Mouse (Mus musculus) midbrain, postnatal 0 days (tissue): ENCODE results near the gene Stx6. TPM values are rescaled to one million over a fixed set of nuclear protein-coding genes. Genes with fewer than 3 reads are reported as not detected.

Experiments used
- ATAC-seq: fragments of 200-750 bp; cut with Nextera tagmentation; 2 replicates; pipeline ENCODE4 v1.8.0; 2017; ENCODE audit warnings: moderate number of reproducible peaks, mild to moderate bottlenecking, moderate TSS enrichment, moderate library complexity; ENCODE audit not compliant: low FRiP score
- DNase-seq: peaks from one replicate; pipeline ENCODE4 v3.0.0-alpha.2; 2015; ENCODE audit warnings: low spot score
- H3K27ac ChIP-seq: fragments of 300-500 bp; sonication (generic); 2 replicates; pipeline ENCODE4 v1.5.1; 2014; ENCODE audit warnings: low read depth, mild to moderate bottlenecking, low read length, mixed read lengths
- H3K27me3 ChIP-seq: fragments of 300-500 bp; sonication (generic); 2 replicates; pipeline ENCODE4 v1.6.1; 2014; ENCODE audit warnings: low read length, control low read depth, mixed read lengths; ENCODE audit not compliant: insufficient read depth
- H3K36me3 ChIP-seq: fragments of 300-500 bp; sonication (generic); 2 replicates; pipeline ENCODE4 v1.6.1; 2014; ENCODE audit warnings: low read length, control low read depth, mixed read lengths; ENCODE audit not compliant: insufficient read depth
- H3K4me1 ChIP-seq: fragments of 300-500 bp; sonication (generic); 2 replicates; pipeline ENCODE4 v1.6.1; 2014; ENCODE audit warnings: mild to moderate bottlenecking, control low read depth, antibody characterized with exemption, low read length, mixed read lengths; ENCODE audit not compliant: insufficient read depth
- H3K4me2 ChIP-seq: fragments of 300-500 bp; sonication (generic); 2 replicates; pipeline ENCODE4 v1.6.1; 2014; ENCODE audit warnings: low read depth, mild to moderate bottlenecking, low read length, mixed read lengths; ENCODE audit not compliant: poor library complexity, severe bottlenecking
- H3K4me3 ChIP-seq: fragments of 300-500 bp; sonication (generic); 2 replicates; pipeline ENCODE4 v1.5.1; 2014; ENCODE audit warnings: low read depth, mild to moderate bottlenecking, low read length, moderate library complexity
- H3K9ac ChIP-seq: fragments of 300-500 bp; sonication (generic); replicated peaks from 2 replicates; pipeline ENCODE4 v1.6.1; 2014; ENCODE audit warnings: mild to moderate bottlenecking, low read length, moderate library complexity, mixed read lengths; ENCODE audit not compliant: poor library complexity, severe bottlenecking
- H3K9me3 ChIP-seq: fragments of 300-500 bp; sonication (generic); 2 replicates; pipeline ENCODE4 v1.6.1; 2016; ENCODE audit warnings: low read length, control low read depth
- CTCF ChIP-seq: IDR thresholded peaks from 2 replicates; pipeline ENCODE4 v1.5.1; 2016; ENCODE audit warnings: antibody characterized with exemption, mild to moderate bottlenecking
- WGBS: fragments of 180-500 bp; shearing (Covaris S2); extraction: QIAGEN DNeasy Blood & Tissue Kit; methylation state at CpG from one replicate; pipeline ENCODE4 v1.1.7; 2014; 5-methylcytosine and 5-hydroxymethylcytosine counted together
- polyA plus RNA-seq: library from polyadenylated mRNA; unstranded; fragments of >200 nt; fragmentation: Nextera tagmentation; extraction: Ambion mirVana; gene quantifications from 2 replicates; pipeline ENCODE4 v1.2.1, GENCODE M21; 2015
- total RNA-seq: library from RNA; depleted of rRNA; stranded (reverse); fragments of >200 nt; gene quantifications from 2 replicates; pipeline ENCODE4 v1.2.3, GENCODE M21; 2014

Stx6 gene
- total and polyA plus RNA-seq, 2 experiments from 2014 or later = 81.8 to 86.8 TPM

- peak; percentile 67 for ATAC-seq
- Histone ChIP-seq H3K4me1 (peaks cover 17% of the 10 kb centered on the region), H3K4me3 (no peak overlapping the region), H3K27ac (peak overlapping the region; percentile 47), H3K9ac (no peak overlapping the region), H3K27me3 (no peaks in the 10 kb centered on the region), H3K4me2 (no peak overlapping the region), H3K9me3 (no peaks in the 10 kb centered on the region), H3K36me3 (peaks cover 3% of the 10 kb centered on the region; the same call in 1 of the 2 replicates)
- no peak for TF ChIP-seq CTCF
- WGBS = 16% methylated on average over 6 of the region's 6 CpGs
- DNase-seq = peak; percentile 76
Observed at GRCm38 (mm10) chr1:155212493-155212892, 54.0 kb downstream of the Stx6 start.

DNA sequence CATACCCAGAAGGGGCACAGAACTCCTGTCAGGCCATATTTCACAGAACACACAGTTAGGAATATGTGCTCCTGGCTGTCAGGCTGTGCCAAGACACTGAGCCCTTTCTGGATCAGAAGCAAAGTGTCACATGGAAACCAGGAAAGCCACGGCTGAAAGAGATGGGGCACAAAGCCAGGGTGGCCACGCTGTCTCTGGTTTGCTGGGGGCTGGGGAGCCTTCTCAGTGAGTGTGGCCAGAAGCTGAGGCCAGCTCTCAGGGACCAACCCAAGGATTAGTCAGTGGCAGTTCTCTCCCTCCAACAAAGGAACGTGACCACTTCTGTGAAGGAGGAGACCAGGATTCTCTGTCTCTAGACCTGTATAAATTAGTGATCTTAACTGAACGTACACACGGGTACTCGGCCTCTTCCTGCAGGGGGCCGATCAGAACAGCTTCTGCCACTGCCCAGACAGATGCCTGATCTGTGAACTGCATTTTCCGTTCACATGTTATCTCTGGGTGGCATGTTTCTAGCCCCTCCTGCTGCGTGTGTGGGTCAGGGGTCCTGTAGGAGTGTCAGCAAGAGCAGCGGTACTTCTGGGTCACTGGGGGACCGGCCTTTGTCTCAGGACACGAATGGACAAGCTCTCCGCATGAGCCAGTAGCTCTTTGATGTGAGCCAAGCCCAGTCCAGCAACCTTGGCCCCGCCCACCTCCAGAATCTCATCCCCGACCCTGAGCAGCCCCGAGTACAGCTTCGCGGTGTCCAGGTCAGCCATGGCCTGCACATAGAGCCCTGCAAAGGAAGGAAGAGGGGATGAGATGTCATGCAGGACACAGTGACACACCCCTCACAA lies 54.6 kb downstream of the Stx6 start:
- Histone ChIP-seq H3K4me3 (no peak overlapping the region), H3K4me1 (peaks cover 17% of the 10 kb centered on the region), H3K9ac (no peak overlapping the region; the same call in 1 of the 2 replicates), H3K9me3 (no peaks in the 10 kb centered on the region), H3K36me3 (no peaks in the 10 kb centered on the region), H3K27ac (0 out of 2 replicates have a peak overlapping the region, but pooled peaks have one; percentile 47), H3K27me3 (no peaks in the 10 kb centered on the region), H3K4me2 (peak overlapping the region; percentile 3; the same call in 1 of the 2 replicates)
- WGBS = 8% methylated on average over 18 of the region's 18 CpGs
- peak; percentile 44 for ATAC-seq
- DNase-seq = peak; percentile 82
- peak; percentile 25; the same call in 1 of the 2 replicates for TF ChIP-seq CTCF

- no peaks in the 10 kb centered on the region for H3K27me3 ChIP-seq
- DNase-seq = no peak
- peaks cover 17% of the 10 kb centered on the region for H3K4me1 ChIP-seq
- no peaks in the 10 kb centered on the region for H3K36me3 ChIP-seq
- no peak overlapping the region for H3K9ac ChIP-seq
- 71% methylated on average over 7 of the region's 7 CpGs for WGBS
- H3K27ac ChIP-seq = no peak overlapping the region
- no peak overlapping the region for H3K4me2 ChIP-seq
- no peak overlapping the region for H3K4me3 ChIP-seq
- H3K9me3 ChIP-seq = no peaks in the 10 kb centered on the region
- no peak for ATAC-seq
- TF ChIP-seq CTCF = no peak
Observed at GRCm38 (mm10) chr1:155213912-155214311, 55.4 kb downstream of the Stx6 start.

DNA sequence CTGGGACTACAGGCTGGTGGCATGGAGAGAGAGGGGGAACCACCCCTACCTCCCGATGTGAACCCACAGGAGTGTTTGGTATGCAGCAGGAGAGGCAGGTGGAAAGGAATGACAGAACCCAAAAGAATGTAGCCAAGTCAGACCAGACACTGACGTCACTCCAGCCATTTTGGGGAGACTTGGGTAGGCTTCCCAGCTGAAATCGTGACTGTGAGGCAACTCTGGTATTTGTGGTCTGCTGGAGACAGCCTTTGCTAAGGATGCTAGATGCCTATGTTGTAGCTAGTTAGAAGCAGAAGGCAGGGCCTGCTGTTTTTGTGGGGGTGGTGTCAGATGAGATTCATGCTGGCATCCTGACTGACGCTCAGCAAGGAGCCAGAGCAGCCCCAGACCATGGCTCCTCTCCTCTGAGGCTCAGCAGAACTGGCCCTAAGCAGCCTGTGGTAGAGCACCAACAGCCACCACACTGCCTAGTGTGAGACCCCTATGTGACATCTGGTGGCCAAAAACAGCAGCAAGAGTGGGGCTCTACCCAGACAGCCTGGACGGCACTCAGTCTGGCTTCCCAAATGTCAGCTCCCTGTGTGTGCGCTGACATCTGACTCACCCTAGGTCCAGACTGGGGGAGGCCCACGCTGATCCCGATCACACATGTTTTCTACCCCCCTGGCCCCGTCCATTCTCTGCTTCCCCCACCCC lies 56.7 kb downstream of the Stx6 start:
- DNase-seq (no peak), ATAC-seq (no peak)
- no peak overlapping the region for H3K9ac ChIP-seq
- H3K9me3 ChIP-seq = no peaks in the 10 kb centered on the region
- H3K36me3 ChIP-seq = no peaks in the 10 kb centered on the region
- no peak overlapping the region for H3K4me2 ChIP-seq
- H3K27me3 ChIP-seq = no peaks in the 10 kb centered on the region
- peaks cover 14% of the 10 kb centered on the region for H3K4me1 ChIP-seq
- H3K4me3 ChIP-seq = no peak overlapping the region
- peak; percentile 60 for TF ChIP-seq CTCF
- WGBS = 58% methylated on average over 9 of the region's 9 CpGs
- H3K27ac ChIP-seq = no peak overlapping the region; the same call in 1 of the 2 replicates

- Histone ChIP-seq H3K27me3 (no peaks in the 10 kb centered on the region), H3K4me3 (no peak overlapping the region), H3K4me2 (no peak overlapping the region), H3K36me3 (no peaks in the 10 kb centered on the region), H3K4me1 (peaks cover 14% of the 10 kb centered on the region), H3K9me3 (no peaks in the 10 kb centered on the region), H3K9ac (no peak overlapping the region), H3K27ac (no peak overlapping the region)
- DNase-seq = no peak
- TF ChIP-seq CTCF = no peak
- no peak for ATAC-seq
- WGBS = 73% methylated on average over 11 of the region's 11 CpGs
Observed at GRCm38 (mm10) chr1:155216313-155216712, 57.8 kb downstream of the Stx6 start.

DNA sequence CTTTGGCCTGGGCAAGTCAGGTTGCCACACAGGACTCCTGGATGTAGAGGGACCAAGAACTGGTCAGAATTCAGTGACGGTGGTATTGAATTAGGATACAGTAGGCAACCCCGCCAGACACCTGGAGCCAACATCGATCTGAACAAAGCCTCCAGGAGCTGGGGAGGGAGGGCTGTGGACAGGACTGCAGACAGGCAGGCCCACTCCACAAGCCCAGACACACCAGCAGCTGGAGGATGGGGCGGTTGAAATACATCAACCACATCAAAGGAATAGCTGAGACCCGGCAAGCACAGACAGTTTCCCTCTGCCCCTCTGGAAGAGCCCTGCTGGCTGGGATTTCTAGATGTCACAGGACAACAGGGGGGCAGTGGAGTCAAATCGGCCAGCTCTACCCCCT lies 58.3 kb downstream of the Stx6 start:
- Histone ChIP-seq H3K9ac (no peak overlapping the region), H3K4me2 (no peak overlapping the region), H3K27me3 (no peaks in the 10 kb centered on the region), H3K27ac (no peak overlapping the region), H3K4me3 (no peak overlapping the region), H3K4me1 (peaks cover 14% of the 10 kb centered on the region), H3K36me3 (no peaks in the 10 kb centered on the region), H3K9me3 (no peaks in the 10 kb centered on the region)
- DNase-seq (no peak), ATAC-seq (no peak)
- no peak for TF ChIP-seq CTCF
- WGBS = 57% methylated on average over 6 of the region's 6 CpGs
